Mouse (Mus musculus) liver, embryonic 13.5 days (tissue): ENCODE measurements around the gene Csmd2. TPM values are rescaled to one million over a fixed set of nuclear protein-coding genes. Genes with fewer than 3 reads are reported as not detected.

Experiments used
- ATAC-seq: fragments of 200-750 bp; cut with Nextera tagmentation; 2 replicates; pipeline ENCODE4 v1.8.0; 2017; ENCODE audit warnings: low read depth, mild to moderate bottlenecking, moderate number of reproducible peaks, moderate library complexity
- DNase-seq: peaks from one replicate; pipeline ENCODE4 v3.0.0; 2022
- H3K27ac ChIP-seq: fragments of 300-500 bp; sonication (generic); 2 replicates; pipeline ENCODE4 v1.5.1; 2015; ENCODE audit warnings: moderate library complexity, mild to moderate bottlenecking, inconsistent platforms
- H3K27me3 ChIP-seq: fragments of 300-500 bp; sonication (generic); 2 replicates; pipeline ENCODE4 v1.6.1; 2015; ENCODE audit warnings: mild to moderate bottlenecking, inconsistent platforms
- H3K36me3 ChIP-seq: fragments of 300-500 bp; sonication (generic); 2 replicates; pipeline ENCODE4 v1.6.1; 2015; ENCODE audit warnings: mild to moderate bottlenecking, inconsistent platforms
- H3K4me1 ChIP-seq: fragments of 300-500 bp; sonication (generic); replicated peaks from 2 replicates; pipeline ENCODE4 v1.6.1; 2015; ENCODE audit warnings: inconsistent platforms
- H3K4me2 ChIP-seq: fragments of 300-500 bp; sonication (generic); 2 replicates; pipeline ENCODE4 v1.6.1; 2015; ENCODE audit warnings: inconsistent platforms, mild to moderate bottlenecking, moderate library complexity
- H3K4me3 ChIP-seq: fragments of 300-500 bp; sonication (generic); replicated peaks from 2 replicates; pipeline ENCODE4 v1.5.1; 2015; ENCODE audit warnings: mild to moderate bottlenecking, inconsistent platforms
- H3K9ac ChIP-seq: fragments of 300-500 bp; sonication (generic); 2 replicates; pipeline ENCODE4 v1.6.1; 2015; ENCODE audit warnings: mild to moderate bottlenecking, inconsistent platforms
- H3K9me3 ChIP-seq: fragments of 300-500 bp; sonication (generic); replicated peaks from 2 replicates; pipeline ENCODE4 v1.6.1; 2016; ENCODE audit warnings: inconsistent platforms
- WGBS: fragments of 180-500 bp; shearing (Covaris S2); methylation state at CpG from one replicate; pipeline ENCODE4 v1.1.7; 2015; ENCODE audit not compliant: insufficient replicate concordance; 5-methylcytosine and 5-hydroxymethylcytosine counted together
- polyA plus RNA-seq: library from polyadenylated mRNA; unstranded; fragments of >200 nt; fragmentation: Nextera tagmentation; extraction: Ambion mirVana; gene quantifications from 2 replicates; pipeline ENCODE4 v1.2.1, GENCODE M21; 2015

Gene Csmd2
- polyA plus RNA-seq, 1 experiment from 2014 or later: 0.02 TPM

DNA sequence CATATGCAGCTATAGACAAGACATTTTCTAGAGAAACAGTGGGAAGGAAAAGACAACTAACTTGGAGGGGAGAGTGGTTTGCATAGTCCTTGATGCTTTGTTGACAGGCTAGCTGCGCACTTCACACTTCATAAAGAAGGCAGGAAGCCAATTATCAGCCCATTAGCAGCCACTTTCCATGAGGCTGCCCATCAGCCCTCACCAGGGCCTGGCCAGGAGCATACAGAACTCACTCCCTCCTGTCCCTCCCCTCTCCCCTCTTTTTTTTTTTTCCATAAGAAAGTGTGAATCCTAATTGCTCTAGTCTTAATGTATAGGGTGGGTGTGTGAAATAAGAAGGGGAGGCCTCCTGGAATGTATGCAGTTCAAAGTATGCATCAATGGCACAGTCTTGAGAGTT, 354.6 kb downstream of the Csmd2 start:
- WGBS: 19% methylated on average over 1 of the region's 1 CpGs
- no peak for ATAC-seq
- no peak overlapping the region for H3K4me3 ChIP-seq
- no peaks in the 10 kb centered on the region for H3K36me3 ChIP-seq
- no peak overlapping the region for H3K4me2 ChIP-seq
- no peak overlapping the region for H3K9ac ChIP-seq
- H3K27ac ChIP-seq: no peak overlapping the region
- H3K27me3 ChIP-seq: no peaks in the 10 kb centered on the region
- H3K9me3 ChIP-seq: peaks cover 4% of the 10 kb centered on the region; the same call in 1 of the 2 replicates
- DNase-seq: no peak
- no peaks in the 10 kb centered on the region for H3K4me1 ChIP-seq

DNA sequence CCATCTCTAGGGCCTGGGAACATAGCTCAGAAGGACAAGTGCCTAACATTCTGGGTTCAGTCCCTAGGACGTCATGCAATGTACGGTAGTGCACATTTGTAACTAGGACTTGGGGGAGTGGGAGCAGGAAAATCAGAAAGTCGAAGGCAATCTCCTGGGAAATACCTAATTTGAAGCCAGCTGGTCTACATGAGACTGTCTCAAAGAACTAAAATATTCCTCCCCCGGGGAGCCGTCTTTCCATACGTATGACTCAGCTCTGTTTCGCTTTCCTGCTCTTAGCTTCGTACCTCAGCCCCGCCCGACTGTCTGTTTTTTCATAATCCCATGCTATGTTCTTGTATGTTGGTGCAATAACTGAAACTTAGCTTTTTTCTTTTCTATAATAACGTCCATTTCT, 371.1 kb downstream of the Csmd2 start:
- Histone ChIP-seq H3K9me3 (peaks cover 9% of the 10 kb centered on the region; the same call in 1 of the 2 replicates), H3K27ac (no peak overlapping the region), H3K4me1 (no peaks in the 10 kb centered on the region), H3K9ac (no peak overlapping the region), H3K4me2 (no peak overlapping the region), H3K4me3 (no peak overlapping the region), H3K36me3 (no peaks in the 10 kb centered on the region), H3K27me3 (no peaks in the 10 kb centered on the region)
- no peak for DNase-seq
- ATAC-seq: no peak
- WGBS: 79% methylated on average over 11 of the region's 11 CpGs

DNA sequence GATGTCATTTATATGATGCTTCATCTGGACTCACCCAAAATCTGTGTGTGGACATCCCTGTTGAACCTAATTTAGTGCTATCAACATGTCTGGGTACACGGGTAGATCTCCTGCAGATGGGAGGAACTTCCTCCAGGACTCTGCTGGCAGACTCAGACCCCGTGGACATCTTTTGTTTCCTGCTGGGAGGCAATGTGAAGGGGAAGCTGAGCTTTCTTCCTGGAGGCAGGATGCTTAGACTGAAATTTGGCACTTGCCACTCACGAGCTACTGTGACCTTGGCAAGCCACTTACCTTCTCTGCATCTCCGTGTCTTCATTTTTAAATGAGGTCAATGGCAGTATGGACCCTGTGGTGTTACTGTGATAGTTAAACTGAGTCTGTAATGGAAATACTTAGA, 378.2 kb downstream of the Csmd2 start:
- no peak overlapping the region for H3K4me2 ChIP-seq
- DNase-seq: no peak
- no peaks in the 10 kb centered on the region for H3K4me1 ChIP-seq
- no peaks in the 10 kb centered on the region for H3K27me3 ChIP-seq
- no peak overlapping the region for H3K4me3 ChIP-seq
- no peaks in the 10 kb centered on the region for H3K9me3 ChIP-seq
- no peak overlapping the region for H3K9ac ChIP-seq
- no peak for ATAC-seq
- H3K36me3 ChIP-seq: no peaks in the 10 kb centered on the region
- no peak overlapping the region for H3K27ac ChIP-seq
- WGBS: 45% methylated on average over 4 of the region's 4 CpGs

DNA sequence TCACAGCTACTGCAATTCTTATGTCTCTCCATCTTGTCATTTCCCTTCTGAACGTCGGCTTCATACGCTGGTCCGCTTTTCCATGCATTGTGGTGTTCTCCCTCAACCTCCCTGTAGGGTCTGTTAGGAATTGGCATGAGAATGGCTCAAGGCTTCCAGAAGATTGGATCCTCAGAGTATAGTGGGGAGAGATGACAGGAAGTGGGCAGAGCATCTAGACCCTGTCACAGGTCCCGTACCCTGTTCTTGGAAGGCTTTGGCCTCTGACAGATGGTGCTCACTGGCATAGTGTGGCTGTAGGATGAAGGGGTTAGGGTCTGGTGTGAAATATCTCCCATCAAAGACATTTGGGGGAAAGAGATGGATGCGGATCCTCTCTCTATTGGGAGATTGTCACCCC, 380.4 kb downstream of the Csmd2 start:
- H3K9me3 ChIP-seq: no peaks in the 10 kb centered on the region
- 81% methylated on average over 6 of the region's 6 CpGs for WGBS
- no peaks in the 10 kb centered on the region for H3K36me3 ChIP-seq
- H3K4me3 ChIP-seq: no peak overlapping the region
- DNase-seq (no peak), ATAC-seq (no peak)
- H3K9ac ChIP-seq: no peak overlapping the region
- H3K27me3 ChIP-seq: no peaks in the 10 kb centered on the region
- no peak overlapping the region for H3K4me2 ChIP-seq
- no peak overlapping the region for H3K27ac ChIP-seq
- H3K4me1 ChIP-seq: no peaks in the 10 kb centered on the region

DNA sequence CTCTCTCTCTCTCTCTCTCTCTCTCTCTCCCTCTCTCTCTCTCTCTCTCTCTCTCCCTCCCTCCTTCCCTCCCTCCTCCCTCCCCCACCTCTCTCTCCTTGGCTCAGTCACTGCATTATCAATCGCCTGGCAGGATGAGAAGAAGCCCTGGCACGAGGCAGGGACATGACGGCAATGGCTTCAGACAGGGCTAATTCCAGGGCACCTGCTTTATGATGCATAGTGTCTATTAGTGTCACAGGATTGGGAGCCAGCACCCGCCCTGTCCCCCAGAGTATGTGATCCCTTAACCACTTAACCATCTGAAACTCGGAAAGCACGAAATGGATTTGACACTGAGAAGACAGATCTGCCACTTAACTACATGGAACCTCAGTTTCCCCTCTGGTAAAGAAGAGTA, 384.1 kb downstream of the Csmd2 start:
- ATAC-seq: no peak
- WGBS: 57% methylated on average over 6 of the region's 6 CpGs
- H3K27ac ChIP-seq: no peak overlapping the region
- no peak overlapping the region for H3K9ac ChIP-seq
- no peaks in the 10 kb centered on the region for H3K9me3 ChIP-seq
- no peaks in the 10 kb centered on the region for H3K36me3 ChIP-seq
- no peak overlapping the region for H3K4me3 ChIP-seq
- no peak for DNase-seq
- H3K4me1 ChIP-seq: no peaks in the 10 kb centered on the region
- H3K27me3 ChIP-seq: no peaks in the 10 kb centered on the region
- H3K4me2 ChIP-seq: no peak overlapping the region

DNA sequence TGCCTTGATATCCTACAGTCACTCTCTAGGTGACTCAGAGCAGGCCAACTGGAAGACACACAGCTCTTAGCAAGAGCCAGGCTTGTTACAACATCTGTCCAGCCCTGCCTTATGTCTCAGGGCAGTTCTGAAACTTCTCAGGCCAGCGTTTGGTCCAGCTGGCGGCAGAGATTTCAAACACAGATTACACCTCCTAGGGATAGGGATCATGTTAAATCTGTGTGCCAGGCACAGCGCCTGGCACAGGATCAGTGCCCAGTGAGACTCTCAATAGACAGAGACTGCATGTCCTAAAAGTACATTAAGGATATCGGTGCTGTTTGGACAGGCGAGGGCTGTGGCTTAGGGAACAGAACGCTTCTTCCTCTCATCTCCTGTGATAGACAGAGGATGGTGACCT, 385.5 kb downstream of the Csmd2 start:
- ATAC-seq (no peak), DNase-seq (no peak)
- 68% methylated on average over 6 of the region's 6 CpGs for WGBS
- no peaks in the 10 kb centered on the region for H3K36me3 ChIP-seq
- no peaks in the 10 kb centered on the region for H3K27me3 ChIP-seq
- H3K9ac ChIP-seq: no peak overlapping the region
- H3K9me3 ChIP-seq: no peaks in the 10 kb centered on the region
- no peak overlapping the region for H3K27ac ChIP-seq
- no peaks in the 10 kb centered on the region for H3K4me1 ChIP-seq
- H3K4me3 ChIP-seq: no peak overlapping the region
- H3K4me2 ChIP-seq: no peak overlapping the region

DNA sequence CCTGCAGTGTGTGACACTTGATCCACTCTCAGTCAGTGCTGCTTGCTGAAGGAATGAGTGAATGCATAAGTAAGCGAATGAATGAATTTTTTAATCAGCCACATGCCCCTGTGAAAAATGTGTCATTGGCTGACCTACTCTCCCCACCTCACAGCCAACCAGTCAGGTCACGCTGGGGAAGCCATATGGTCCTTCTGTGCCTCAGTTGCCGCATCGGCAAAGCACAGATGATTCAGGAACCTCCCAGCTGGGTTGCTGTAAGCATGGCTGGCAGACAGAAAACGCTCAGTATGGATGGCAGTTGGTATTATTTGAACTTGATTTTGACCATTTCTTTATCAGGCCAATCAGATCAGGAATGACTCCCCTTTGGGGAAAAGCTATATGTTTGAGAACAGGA, 386.4 kb downstream of the Csmd2 start:
- Histone ChIP-seq H3K4me3 (no peak overlapping the region), H3K27me3 (no peaks in the 10 kb centered on the region), H3K4me2 (no peak overlapping the region), H3K36me3 (no peaks in the 10 kb centered on the region), H3K9me3 (no peaks in the 10 kb centered on the region), H3K27ac (no peak overlapping the region), H3K9ac (no peak overlapping the region), H3K4me1 (no peaks in the 10 kb centered on the region)
- DNase-seq (no peak), ATAC-seq (no peak)
- 61% methylated on average over 5 of the region's 5 CpGs for WGBS

DNA sequence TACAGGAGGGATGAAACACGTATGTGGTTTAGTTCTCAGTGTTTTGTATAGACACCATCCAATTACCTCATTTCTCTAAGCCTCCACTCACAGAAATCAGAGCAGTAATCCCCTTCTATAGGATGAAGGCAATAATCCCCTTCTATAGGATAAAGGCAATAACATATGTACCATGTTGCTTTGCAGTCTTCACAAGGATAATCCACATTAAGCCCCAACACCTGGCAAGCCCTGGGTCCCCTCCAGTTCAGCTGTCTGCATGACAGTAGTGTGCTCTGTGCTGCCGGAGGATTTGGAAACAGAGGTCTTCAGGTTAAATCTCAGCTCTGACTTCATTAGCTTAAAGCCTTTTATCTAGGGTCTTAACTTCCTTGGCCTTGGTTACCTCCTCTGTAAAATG, 391.3 kb downstream of the Csmd2 start:
- no peak overlapping the region for H3K9ac ChIP-seq
- H3K4me1 ChIP-seq: no peaks in the 10 kb centered on the region
- no peak overlapping the region for H3K4me3 ChIP-seq
- 0 out of 2 replicates have a peak, but pooled peaks cover 4% of the 10 kb centered on the region for H3K9me3 ChIP-seq
- no peaks in the 10 kb centered on the region for H3K36me3 ChIP-seq
- WGBS: 63% methylated on average over 2 of the region's 2 CpGs
- ATAC-seq: no peak
- no peak overlapping the region for H3K4me2 ChIP-seq
- DNase-seq: no peak
- no peaks in the 10 kb centered on the region for H3K27me3 ChIP-seq
- no peak overlapping the region for H3K27ac ChIP-seq

DNA sequence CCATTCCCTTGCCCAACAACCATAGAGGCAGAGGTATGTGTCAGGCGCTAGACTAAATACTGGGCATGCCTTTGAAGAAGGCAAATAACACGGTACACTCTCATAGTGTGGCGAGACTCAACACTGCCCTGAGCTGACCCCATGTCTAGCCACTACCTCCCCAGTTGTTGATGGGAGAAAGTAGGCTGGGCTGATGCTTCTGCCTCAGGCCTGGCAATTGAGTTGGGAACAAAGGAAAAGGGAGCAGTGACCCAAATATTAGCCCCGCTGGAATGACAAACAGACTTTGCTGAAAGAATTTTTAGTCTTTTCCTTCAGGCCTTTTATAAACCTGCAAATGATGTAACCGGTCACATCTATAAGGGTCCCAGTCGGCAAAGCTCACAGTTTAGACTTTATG, 393.7 kb downstream of the Csmd2 start:
- H3K9me3 ChIP-seq: peaks cover 4% of the 10 kb centered on the region; the same call in 1 of the 2 replicates
- H3K36me3 ChIP-seq: no peaks in the 10 kb centered on the region
- no peak overlapping the region for H3K9ac ChIP-seq
- no peak overlapping the region for H3K4me3 ChIP-seq
- ATAC-seq (no peak), DNase-seq (no peak)
- no peak overlapping the region for H3K27ac ChIP-seq
- H3K27me3 ChIP-seq: no peaks in the 10 kb centered on the region
- no peak overlapping the region for H3K4me2 ChIP-seq
- WGBS: 74% methylated on average over 6 of the region's 6 CpGs
- no peaks in the 10 kb centered on the region for H3K4me1 ChIP-seq

DNA sequence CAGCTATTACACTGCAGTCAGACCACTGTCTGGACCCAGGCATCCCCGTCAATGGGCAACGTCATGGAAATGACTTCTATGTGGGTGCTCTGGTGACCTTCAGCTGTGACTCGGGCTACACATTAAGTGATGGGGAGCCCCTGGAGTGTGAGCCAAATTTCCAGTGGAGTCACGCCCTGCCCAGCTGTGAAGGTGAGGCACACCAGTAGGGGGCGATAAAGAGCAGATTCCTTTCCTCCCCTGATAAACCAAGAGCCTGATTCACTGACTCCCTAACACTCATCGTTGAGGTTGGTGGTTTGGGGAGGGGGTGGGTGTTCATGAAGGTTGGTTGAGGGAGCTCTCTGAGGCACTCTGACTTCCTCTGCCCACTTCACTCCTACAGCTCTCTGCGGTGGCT, 396.1 kb downstream of the Csmd2 start:
- Histone ChIP-seq H3K4me1 (no peaks in the 10 kb centered on the region), H3K27me3 (no peaks in the 10 kb centered on the region), H3K9ac (no peak overlapping the region), H3K4me3 (no peak overlapping the region), H3K27ac (no peak overlapping the region), H3K9me3 (peaks cover 4% of the 10 kb centered on the region; the same call in 1 of the 2 replicates), H3K36me3 (no peaks in the 10 kb centered on the region), H3K4me2 (no peak overlapping the region)
- no peak for ATAC-seq
- DNase-seq: no peak
- 67% methylated on average over 7 of the region's 7 CpGs for WGBS

DNA sequence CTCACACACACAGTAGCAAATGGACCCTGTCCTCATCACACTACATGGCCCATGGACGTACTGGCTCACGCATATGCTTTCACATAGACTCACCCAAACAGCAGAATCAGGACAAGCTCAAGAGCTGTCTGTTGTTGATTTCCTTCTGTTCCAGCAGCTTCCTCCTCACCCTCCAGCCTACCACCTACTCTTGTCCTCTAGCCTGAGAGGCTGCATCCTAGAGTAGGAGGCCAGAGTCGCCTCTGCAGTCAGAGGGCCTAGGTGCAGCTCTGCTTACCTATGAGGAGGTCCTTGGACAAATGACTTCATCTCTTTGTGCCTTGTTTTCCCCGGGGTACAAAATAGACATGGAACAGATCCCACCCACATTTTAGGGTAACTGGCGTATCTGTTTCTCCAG, 403.8 kb downstream of the Csmd2 start:
- Histone ChIP-seq H3K4me3 (no peak overlapping the region), H3K27me3 (no peaks in the 10 kb centered on the region), H3K4me1 (no peaks in the 10 kb centered on the region), H3K27ac (no peak overlapping the region), H3K36me3 (no peaks in the 10 kb centered on the region), H3K4me2 (no peak overlapping the region), H3K9ac (no peak overlapping the region), H3K9me3 (0 out of 2 replicates have a peak, but pooled peaks cover 3% of the 10 kb centered on the region)
- ATAC-seq: no peak
- DNase-seq: no peak
- WGBS: 73% methylated on average over 5 of the region's 5 CpGs

DNA sequence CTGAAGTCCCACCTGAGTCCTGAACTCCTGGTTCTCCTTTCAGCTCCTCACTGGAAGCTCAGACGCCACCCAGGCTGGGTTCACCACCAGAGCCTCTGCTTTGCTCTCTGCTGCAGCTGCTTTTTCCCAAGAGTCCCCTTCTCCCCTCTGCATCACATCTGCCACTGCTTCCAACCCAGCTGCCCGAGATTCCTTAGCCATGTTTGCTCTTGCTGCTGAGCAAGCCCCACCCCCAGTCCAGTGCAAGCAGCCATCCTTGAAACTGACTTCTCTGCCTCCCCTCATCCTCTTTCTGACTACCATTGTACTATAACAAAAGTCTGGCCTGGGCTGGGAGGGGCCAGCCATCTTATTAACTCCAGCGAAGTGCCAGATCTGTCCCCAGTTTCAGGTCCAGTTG, 404.6 kb downstream of the Csmd2 start:
- H3K4me3 ChIP-seq: no peak overlapping the region
- ATAC-seq: no peak
- H3K4me1 ChIP-seq: no peaks in the 10 kb centered on the region
- DNase-seq: no peak
- no peak overlapping the region for H3K27ac ChIP-seq
- H3K9me3 ChIP-seq: 0 out of 2 replicates have a peak, but pooled peaks cover 4% of the 10 kb centered on the region
- WGBS: 40% methylated on average over 3 of the region's 3 CpGs
- no peak overlapping the region for H3K4me2 ChIP-seq
- H3K9ac ChIP-seq: no peak overlapping the region
- no peaks in the 10 kb centered on the region for H3K36me3 ChIP-seq
- H3K27me3 ChIP-seq: no peaks in the 10 kb centered on the region
